Mouse (Mus musculus): ENCODE data around the gene Krt13.

The Krt13 gene

GRCm38 (mm10) chr11:100112935-100113741 is 8.2 kb downstream of the Krt13 start:
- no peak for DNase-seq (ENCODE audit: low spot score)

GRCm38 (mm10) chr11:100105576-100106122 is 15.7 kb downstream of the Krt13 start, which contains the start of gene Krt36:
Krt36 (minus strand) TSS chr11:100105626.
- no peak for DNase-seq (ENCODE audit: low spot score)

- no peak for DNase-seq (ENCODE audit: low spot score)
These were observed 18.5 kb downstream of the Krt13 start for GRCm38 (mm10) chr11:100102693-100103429.

- DNase-seq (ENCODE audit: low spot score) = no peak
These were observed 21.0 kb downstream of the Krt13 start for GRCm38 (mm10) chr11:100100391-100100790.

- DNase-seq (ENCODE audit: low spot score) = no peak
These were observed 23.5 kb downstream of the Krt13 start for GRCm38 (mm10) chr11:100097819-100098218.

GRCm38 (mm10) chr11:100096141-100096540 is 25.2 kb downstream of the Krt13 start, which contains the start of gene Krt35:
Krt35 (minus strand) TSS chr11:100096241.
- DNase-seq (ENCODE audit: low spot score) = no peak

- DNase-seq (ENCODE audit: low spot score) = no peak
These were observed 32.9 kb downstream of the Krt13 start for GRCm38 (mm10) chr11:100088378-100089025.

GRCm38 (mm10) chr11:100087861-100088260 is 33.5 kb downstream of the Krt13 start, which contains the start of gene Krt32:
Krt32 (minus strand) TSS chr11:100088226.
- no peak for DNase-seq (ENCODE audit: low spot score)

GRCm38 (mm10) chr11:100073873-100074272 is 47.5 kb downstream of the Krt13 start:
- no peak for DNase-seq (ENCODE audit: low spot score)
